Mouse (Mus musculus): Measurements from ENCODE around the gene Lpgat1. TPM values are rescaled to one million over a fixed set of nuclear protein-coding genes. Genes with fewer than 3 reads are reported as not detected.

Gene Lpgat1
- total and polyA plus RNA-seq, 3 experiments = 15.3 to 40.0 (median 31.8) TPM

- H3K4me1 ChIP-seq (ENCODE audit: control insufficient read depth in 1 of 2, insufficient read depth in 2 of 2) = peaks cover 4 to 40% of the 10 kb centered on the region in 2 experiments; a peak in 2 of 4 replicates
Measured at GRCm38 (mm10) chr1:191802820-191803655, 85.4 kb downstream of the Lpgat1 start.

GRCm38 (mm10) chr1:191804747-191805146 is 87.1 kb downstream of the Lpgat1 start:
- Histone ChIP-seq H3K4me1 (ENCODE audit: control insufficient read depth in 1 of 2, insufficient read depth in 2 of 2) (peaks cover 4 to 51% of the 10 kb centered on the region in 2 experiments; a peak in 2 of 4 replicates), H3K9me3 (replicated peaks; ENCODE audit: low read length) (peaks cover 7% of the 10 kb centered on the region), H3K79me2 (replicated peaks; ENCODE audit: control insufficient read depth, extremely low read depth, insufficient read depth, poor library complexity, severe bottlenecking) (no peaks in the 10 kb centered on the region), H3K36me3 (replicated peaks in 1 of 2; ENCODE audit: control insufficient read depth in 1 of 2, insufficient read depth in 1 of 2, low read length in 1 of 2) (no peaks in the 10 kb centered on the region), H3K4me3 (replicated peaks in 1 of 3; ENCODE audit: low read depth in 2 of 3, low read length in 2 of 3, poor library complexity in 1 of 3) (no peak overlapping the region), H3K4me2 (ENCODE audit: insufficient read depth, low read depth, poor library complexity, severe bottlenecking) (no peak overlapping the region), H3K27ac (ENCODE audit: insufficient read depth, low read depth) (no peak overlapping the region), H3K9ac (ENCODE audit: insufficient read depth, low read depth) (no peak overlapping the region), H3K27me3 (replicated peaks) (no peaks in the 10 kb centered on the region)
- DNase-seq (ENCODE audit: extremely low read depth) = no peak
- no peak for TF ChIP-seq CHD1 (IDR thresholded peaks at IDR 0.05; ENCODE audit: low read depth, low read length)
- no peak for TF ChIP-seq UBTF (IDR thresholded peaks at IDR 0.05; ENCODE audit: low read depth, low read length)
- TF ChIP-seq USF2 (conservative IDR thresholded peaks at IDR 0.05; ENCODE audit: low read depth, low read length) = no peak
- no peak for TF ChIP-seq TBP (conservative IDR thresholded peaks at IDR 0.05; ENCODE audit: low read depth, low read length)
- no peak for TF ChIP-seq USF1 (IDR thresholded peaks at IDR 0.05; ENCODE audit: low read depth, low read length)
- no peak for TF ChIP-seq ETS1 (conservative IDR thresholded peaks at IDR 0.05; ENCODE audit: low read depth, low read length)
- no peak for TF ChIP-seq E2F4 (IDR thresholded peaks at IDR 0.05; ENCODE audit: insufficient replicate concordance, low read depth, low read length)
- TF ChIP-seq POLR2A (IDR thresholded peaks at IDR 0.05; ENCODE audit: low read depth, low read length) = no peak
- no peak for TF ChIP-seq POLR2AphosphoS2 (IDR thresholded peaks at IDR 0.05; ENCODE audit: low read depth, low read length)
- TF ChIP-seq HCFC1 (IDR thresholded peaks at IDR 0.05; ENCODE audit: low read depth, low read length) = no peak
- no peak for TF ChIP-seq CTCF (conservative IDR thresholded peaks at IDR 0.05 in 1 of 2, IDR thresholded peaks at IDR 0.05 in 1 of 2; ENCODE audit: low read depth in 2 of 2, low read length in 2 of 2)
- no peak for TF ChIP-seq MYC (IDR thresholded peaks at IDR 0.05; ENCODE audit: low read depth, low read length)
- no peak for TF ChIP-seq MXI1 (IDR thresholded peaks at IDR 0.05; ENCODE audit: low read depth, low read length)
- TF ChIP-seq BHLHE40 (IDR thresholded peaks at IDR 0.05; ENCODE audit: low read depth, low read length) = no peak
- no peak for TF ChIP-seq SMC3 (IDR thresholded peaks at IDR 0.05; ENCODE audit: low read depth, low read length)
- no peak for TF ChIP-seq SIN3A (IDR thresholded peaks at IDR 0.05; ENCODE audit: low read length)
- TF ChIP-seq ZMIZ1 (IDR thresholded peaks at IDR 0.05; ENCODE audit: low read depth, low read length) = no peak
- TF ChIP-seq JUN (IDR thresholded peaks at IDR 0.05; ENCODE audit: insufficient read depth, low read depth, low read length) = no peak
- TF ChIP-seq ELF1 (IDR thresholded peaks at IDR 0.05; ENCODE audit: low read depth, low read length) = no peak
- in situ Hi-C loops (cut with MboI; ENCODE audit: low pct_ligation_motif_present, low pct_unique_long_range_greater_than_20kb, low sequenced_read_pairs) (loop anchor here (25.0 kb wide), 2 partner anchors 467 to 692 kb away; partner anchors contain the start of gene Tmem206), dilution Hi-C loops (cut with MboI; ENCODE audit: extremely low pct_ligation_motif_present, extremely low pct_unique_long_range_greater_than_20kb, low sequenced_read_pairs) (no loop called here)

More at GRCm38 (mm10) chr1:191802820-191803655, 85.4 kb downstream of the Lpgat1 start:
- TF ChIP-seq GABPA (IDR thresholded peaks at IDR 0.05; ENCODE audit: insufficient replicate concordance, low read depth, low read length) (no peak), ETS1 (conservative IDR thresholded peaks at IDR 0.05; ENCODE audit: low read depth, low read length) (peak; percentile 24; the same call in 1 of the 2 replicates)
- Histone ChIP-seq H3K36me3 (replicated peaks in 1 of 2; ENCODE audit: control insufficient read depth in 1 of 2, insufficient read depth in 1 of 2, low read length in 1 of 2) (no peaks in the 10 kb centered on the region), H3K27me3 (replicated peaks) (no peaks in the 10 kb centered on the region), H3K4me3 (replicated peaks in 1 of 3; ENCODE audit: low read depth in 2 of 3, low read length in 2 of 3, poor library complexity in 1 of 3) (no peak overlapping the region), H3K27ac (ENCODE audit: insufficient read depth, low read depth) (no peak overlapping the region), H3K9me3 (replicated peaks; ENCODE audit: low read length) (peaks cover 12% of the 10 kb centered on the region), H3K79me2 (replicated peaks; ENCODE audit: control insufficient read depth, extremely low read depth, insufficient read depth, poor library complexity, severe bottlenecking) (no peaks in the 10 kb centered on the region), H3K9ac (ENCODE audit: insufficient read depth, low read depth) (no peak overlapping the region), H3K4me2 (ENCODE audit: insufficient read depth, low read depth, poor library complexity, severe bottlenecking) (no peak overlapping the region)
- in situ Hi-C loops (cut with MboI; ENCODE audit: low pct_ligation_motif_present, low pct_unique_long_range_greater_than_20kb, low sequenced_read_pairs) (loop anchor here (25.0 kb wide), 2 partner anchors 466 to 691 kb away; partner anchors contain the start of gene Tmem206), dilution Hi-C loops (cut with MboI; ENCODE audit: extremely low pct_ligation_motif_present, extremely low pct_unique_long_range_greater_than_20kb, low sequenced_read_pairs) (no loop called here)
- DNase-seq (ENCODE audit: extremely low read depth) = no peak

Measured in CH12.LX (cell line).